Mouse (Mus musculus) left cerebral cortex, postnatal 25 days (tissue): ENCODE data around the gene Ghdc. TPM values are rescaled to one million over a fixed set of nuclear protein-coding genes. Genes with fewer than 3 reads are reported as not detected.
A peak's percentile ranks its signal among the peaks of the same experiment; 100 is the strongest.

Experiments used
- DNase-seq, 2 experiments: peaks; one replicate each; pipeline ENCODE4 v3.0.0; 2022; ENCODE audit warnings: low spot score in 2 of 2, mixed read lengths in 1 of 2
- intact Hi-C: fragments of 180-260 bp; cut with DNase I; formaldehyde crosslinking; loops from one replicate; pipeline ENCODE4 v1.15.1; 2025
- total RNA-seq, 2 experiments: library from RNA; stranded (reverse); gene quantifications; 2 replicates each; pipeline ENCODE4 v1.2.3; 2021

Gene Ghdc
- total RNA-seq, 2 experiments from 2014 or later = 6.3 to 9.7 TPM

GRCm38 (mm10) chr11:100752294-100752693 lies 18.5 kb downstream of the Ghdc start:
- intact Hi-C loops = no loop called here
- DNase-seq = peak in 1 of 2 experiments; percentile 63

- intact Hi-C loops = no loop called here
- DNase-seq = peak in 1 of 2 experiments; percentile 58
Measured at GRCm38 (mm10) chr11:100750127-100750526, 20.6 kb downstream of the Ghdc start.

GRCm38 (mm10) chr11:100749469-100749868 lies 21.3 kb downstream of the Ghdc start:
- intact Hi-C loops = no loop called here
- DNase-seq = peak; percentile 35 to 81

DNA sequence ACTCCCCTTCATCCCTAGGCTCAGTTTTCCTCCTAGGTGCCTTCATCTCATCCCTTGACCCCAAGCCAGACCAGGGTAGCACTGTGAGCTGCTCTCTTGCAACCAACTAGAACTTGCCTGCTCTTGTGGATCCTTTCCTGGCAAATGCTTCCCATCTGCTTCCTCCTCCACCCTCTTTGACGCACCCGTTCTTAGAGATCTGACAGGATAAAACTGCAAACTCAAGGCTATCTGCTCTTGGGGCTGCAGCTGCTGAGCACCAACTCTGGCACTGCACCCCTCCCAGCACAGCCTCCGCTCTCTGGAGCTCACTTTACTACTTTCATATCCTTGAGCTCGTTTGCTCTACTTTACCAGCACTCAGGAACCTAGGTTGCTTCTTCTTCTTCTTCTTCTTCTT lies 22.1 kb downstream of the Ghdc start:
- DNase-seq = peak in 1 of 2 experiments; percentile 70
- intact Hi-C loops = no loop called here

GRCm38 (mm10) chr11:100747114-100747513 lies 23.6 kb downstream of the Ghdc start:
- intact Hi-C loops = no loop called here

DNA sequence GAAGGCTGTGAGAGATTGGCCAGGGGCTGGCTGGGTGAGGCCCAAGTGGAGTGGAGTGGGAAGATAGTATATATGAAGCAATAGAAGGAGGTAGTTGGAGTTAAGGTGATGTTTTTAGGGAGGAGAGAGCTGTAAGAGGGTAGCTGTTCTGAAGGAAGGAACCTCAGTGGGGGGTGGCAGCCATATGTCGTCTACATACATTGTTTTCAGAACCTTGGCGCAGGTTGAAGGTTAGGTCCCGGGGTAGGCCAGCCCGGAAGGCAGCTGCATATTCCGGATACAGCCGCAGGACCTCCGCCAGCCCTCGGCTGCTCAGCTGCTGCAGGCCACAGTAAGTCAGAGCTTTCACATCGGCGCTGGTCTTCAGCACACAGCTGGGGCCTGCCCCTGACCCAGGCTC lies 24.2 kb downstream of the Ghdc start:
- intact Hi-C loops = no loop called here
- DNase-seq = no peak

More at GRCm38 (mm10) chr11:100747114-100747513, 23.6 kb downstream of the Ghdc start:
- no peak for DNase-seq

DNA sequence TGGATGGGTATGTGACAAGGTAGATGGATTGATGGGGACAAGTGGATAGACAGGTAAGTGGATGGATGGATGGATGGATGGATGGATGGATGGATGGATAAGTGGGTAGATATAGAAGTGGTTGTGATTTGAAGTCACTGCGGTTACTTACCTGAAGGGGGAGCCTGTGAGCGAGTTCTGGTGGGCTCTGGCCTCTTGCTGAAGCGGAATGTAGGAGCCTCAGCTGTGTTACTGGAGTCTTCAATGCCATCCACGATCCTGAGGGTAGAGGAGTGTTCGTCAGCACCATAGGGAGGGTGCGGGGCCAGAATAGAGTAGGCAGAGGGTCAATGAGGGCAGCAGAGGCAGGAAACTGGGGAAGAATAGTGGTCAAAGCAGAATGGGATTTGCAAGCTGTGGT lies 25.7 kb downstream of the Ghdc start:
- DNase-seq = peak; percentile 32 to 72

GRCm38 (mm10) chr11:100741348-100741747 lies 29.4 kb downstream of the Ghdc start:
- no peak for DNase-seq
- intact Hi-C loops = no loop called here

More for the DNA sequence above, 25.7 kb downstream of the Ghdc start:
- intact Hi-C loops = no loop called here

GRCm38 (mm10) chr11:100738749-100739148 lies 32.0 kb downstream of the Ghdc start:
- no peak for DNase-seq
- intact Hi-C loops = loop anchor here (2.0 kb wide), 2 partner anchors 22 to 24 kb away; no protein-coding TSS in a partner anchor

DNA sequence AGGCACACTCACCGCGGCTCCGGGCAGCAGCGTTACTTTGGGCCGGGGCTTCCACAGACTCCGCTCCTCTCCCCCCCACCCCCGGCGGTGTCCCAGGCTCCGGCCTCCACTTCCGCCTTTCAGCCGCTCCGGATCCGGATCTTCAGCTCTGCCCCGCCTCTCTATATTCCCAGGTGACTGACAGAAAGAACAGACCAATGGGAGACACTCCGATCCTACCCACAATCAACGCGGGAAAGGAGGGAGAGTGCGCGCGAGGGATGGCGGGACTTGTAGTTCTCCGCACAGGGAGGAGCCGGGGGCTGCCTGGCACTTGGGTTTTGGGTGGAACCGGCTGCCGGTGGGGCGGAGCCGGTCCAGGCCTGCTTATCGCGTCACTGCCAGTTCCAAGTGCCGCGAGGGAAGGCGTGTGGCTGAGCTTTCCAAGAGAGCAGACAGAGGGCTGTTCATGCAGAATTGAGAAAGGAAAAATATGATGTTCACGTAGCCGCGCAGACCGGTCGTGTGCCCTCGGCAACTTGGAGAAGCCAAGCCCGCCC lies 32.6 kb downstream of the Ghdc start, which contains the start of gene Rab5c:
Gene Rab5c (minus strand): TSS at position 150 of the 539 bp plus-strand sequence.
- intact Hi-C loops = loop anchor here (2.0 kb wide), 2 partner anchors 23 kb away; no protein-coding TSS in a partner anchor
- DNase-seq = peak; percentile 99 to 100

GRCm38 (mm10) chr11:100737105-100737733 lies 33.5 kb downstream of the Ghdc start:
- intact Hi-C loops = no loop called here
- DNase-seq = no peak

DNA sequence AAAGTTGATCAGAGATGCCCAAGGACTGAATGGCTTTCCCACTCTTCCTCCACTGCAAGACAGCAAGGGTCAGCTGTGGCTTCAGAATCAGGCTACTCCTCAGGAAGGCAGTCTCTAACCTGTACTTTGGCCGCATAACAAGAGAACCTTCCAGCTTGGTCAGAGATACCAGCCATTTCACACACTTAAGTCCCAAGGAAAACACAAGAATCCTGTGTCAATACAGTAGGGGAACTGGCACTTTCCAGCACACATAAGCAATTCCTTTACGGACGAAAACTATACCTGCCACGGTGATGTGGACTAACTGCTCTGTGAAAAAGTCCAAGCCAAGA lies 34.0 kb downstream of the Ghdc start:
- DNase-seq = no peak
- intact Hi-C loops = no loop called here

- intact Hi-C loops = no loop called here
- DNase-seq = no peak
Measured at GRCm38 (mm10) chr11:100735954-100736745, 34.6 kb downstream of the Ghdc start.

DNA sequence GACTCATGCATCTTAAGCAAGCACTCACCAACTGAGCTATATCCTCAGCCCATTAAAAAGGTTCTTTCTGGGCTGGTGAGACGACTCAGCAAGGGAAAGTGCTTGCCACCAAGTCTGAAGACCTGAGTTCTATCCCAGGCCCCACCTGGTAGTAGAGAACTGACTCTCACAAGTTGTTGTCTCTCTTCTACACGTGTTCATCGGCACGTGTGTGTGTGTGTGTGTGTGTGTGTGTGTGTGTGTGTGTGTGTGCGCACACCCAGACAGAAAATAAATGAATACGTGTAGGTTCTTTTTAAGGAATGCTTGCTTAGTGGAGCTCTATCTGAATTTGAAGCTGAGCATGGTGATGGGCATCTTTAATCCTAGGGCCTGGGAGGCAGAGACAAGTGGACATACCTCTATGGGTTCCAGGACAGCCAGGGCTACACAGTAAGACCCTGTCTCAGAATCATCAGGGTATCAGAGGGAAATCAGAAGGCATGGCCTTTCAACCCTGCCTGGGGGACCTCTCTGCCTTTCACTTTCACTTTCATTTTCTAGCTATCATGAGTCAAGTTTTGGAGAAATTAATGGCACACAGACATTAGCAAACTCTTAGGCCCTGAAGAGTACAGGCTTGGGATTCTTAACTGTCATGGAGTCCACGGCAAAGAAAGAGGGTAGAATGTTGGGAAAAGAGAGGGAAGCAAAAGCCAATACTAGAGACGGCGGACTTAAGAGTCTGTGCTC lies 35.5 kb downstream of the Ghdc start:
- intact Hi-C loops = no loop called here
- no peak for DNase-seq

DNA sequence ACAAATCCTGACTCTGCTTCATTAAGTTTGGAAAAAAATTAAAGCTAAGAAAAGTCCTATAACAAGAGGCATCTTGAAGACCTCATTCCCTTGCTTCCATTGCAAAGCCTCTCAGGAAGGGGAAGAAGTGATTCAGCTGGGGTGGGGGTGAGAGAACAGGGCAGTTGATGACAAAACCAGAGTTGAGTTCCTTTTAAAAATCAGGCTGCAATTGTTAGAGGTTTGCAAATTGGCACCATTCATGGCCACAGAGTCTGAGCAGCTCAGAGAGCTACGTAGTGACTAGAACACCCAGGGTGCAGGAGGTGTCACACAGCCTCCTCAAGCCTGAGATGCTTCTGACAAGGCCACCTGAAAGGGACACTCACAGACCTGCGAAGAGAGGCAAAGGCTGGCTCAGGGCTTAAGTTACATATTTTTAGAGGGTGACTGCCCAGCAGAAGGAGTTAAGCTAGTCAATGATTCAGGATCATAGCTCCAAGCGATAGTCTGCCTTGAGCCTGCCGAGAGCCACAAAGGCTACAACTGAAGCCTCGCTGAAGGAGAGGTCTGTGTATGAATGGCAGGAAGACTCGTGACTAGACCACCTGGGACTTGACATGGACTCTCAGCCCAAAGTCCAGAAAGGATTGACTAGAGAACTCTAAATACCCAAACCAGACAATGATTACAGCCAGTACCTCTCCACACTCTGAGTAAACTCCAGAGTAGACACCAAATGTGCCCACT lies 40.1 kb downstream of the Ghdc start:
- intact Hi-C loops = no loop called here

DNA sequence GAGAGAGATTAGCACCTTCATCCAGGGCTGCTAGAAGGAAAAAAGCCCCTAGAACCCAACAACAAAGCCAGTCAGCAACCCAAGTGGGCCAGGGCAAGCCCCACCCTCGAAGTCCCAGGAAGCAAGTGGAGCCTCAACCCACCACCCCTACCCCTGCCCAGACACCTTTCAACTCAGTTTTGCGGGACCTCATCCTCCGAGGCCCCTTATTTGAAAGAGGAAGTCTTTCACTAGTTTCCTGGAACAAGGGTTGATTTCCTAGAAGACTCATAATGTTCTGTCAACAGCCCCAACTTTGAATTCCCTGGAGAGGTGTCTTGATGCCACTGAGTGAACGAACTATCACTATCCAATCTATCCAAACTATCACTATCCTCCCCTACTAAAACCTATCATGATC lies 40.8 kb downstream of the Ghdc start:
- no peak for DNase-seq
- intact Hi-C loops = no loop called here

More for the DNA sequence above, 40.1 kb downstream of the Ghdc start:
- no peak for DNase-seq

DNA sequence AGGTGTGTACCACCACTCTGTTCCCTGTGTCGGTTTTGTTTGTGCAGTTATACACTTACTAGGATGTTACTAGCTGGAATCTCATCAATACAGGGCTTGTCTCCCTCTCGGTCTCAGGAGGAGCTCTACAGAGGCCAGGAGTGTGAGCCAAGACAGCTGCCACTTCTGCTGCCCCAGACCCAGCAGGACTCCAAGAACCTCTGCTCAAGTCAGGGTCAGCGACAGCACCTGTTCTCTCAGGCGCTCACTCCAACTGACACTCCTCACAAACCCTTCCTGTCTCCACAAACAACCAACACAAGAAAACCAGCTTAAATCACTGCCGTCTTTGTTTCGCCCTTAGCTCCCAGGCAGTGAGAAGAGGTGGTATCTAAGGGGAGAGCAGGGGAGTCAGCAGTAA lies 42.2 kb downstream of the Ghdc start:
- no peak for DNase-seq
- intact Hi-C loops = no loop called here

GRCm38 (mm10) chr11:100727201-100727600 lies 43.6 kb downstream of the Ghdc start:
- intact Hi-C loops = no loop called here
- DNase-seq = no peak

- intact Hi-C loops = no loop called here
- DNase-seq = no peak
Measured at GRCm38 (mm10) chr11:100724919-100725512, 45.7 kb downstream of the Ghdc start.
